Mouse (Mus musculus) lung, embryonic 16.5 days (tissue): Measurements from ENCODE around the gene Tdpoz4. TPM values are rescaled to one million over a fixed set of nuclear protein-coding genes. Genes with fewer than 3 reads are reported as not detected.
"Not testable (repeated sequence)": the region's sequence is repeated elsewhere in the genome, so short reads cannot be mapped to it uniquely, and the experiment has no call there.

Source experiments
- ATAC-seq: fragments of 200-750 bp; cut with Nextera tagmentation; 2 replicates; pipeline ENCODE4 v1.8.0; 2017; ENCODE audit warnings: low read depth, mild to moderate bottlenecking, moderate library complexity
- H3K27ac ChIP-seq: fragments of 300-500 bp; sonication (generic); 2 replicates; pipeline ENCODE4 v1.5.1; 2014; ENCODE audit warnings: mild to moderate bottlenecking, control low read depth, low read length
- H3K27me3 ChIP-seq: fragments of 300-500 bp; sonication (generic); 2 replicates; pipeline ENCODE4 v1.6.1; 2014; ENCODE audit warnings: low read depth, low read length, mixed read lengths; ENCODE audit not compliant: control insufficient read depth, insufficient read depth
- H3K36me3 ChIP-seq: fragments of 300-500 bp; sonication (generic); 2 replicates; pipeline ENCODE4 v1.6.1; 2014; ENCODE audit warnings: low read length; ENCODE audit not compliant: control insufficient read depth, insufficient read depth
- H3K4me1 ChIP-seq: fragments of 300-500 bp; sonication (generic); replicated peaks from 2 replicates; pipeline ENCODE4 v1.6.1; 2014; ENCODE audit warnings: low read length, mixed read lengths; ENCODE audit not compliant: control insufficient read depth, insufficient read depth
- H3K4me2 ChIP-seq: fragments of 300-500 bp; sonication (generic); 2 replicates; pipeline ENCODE4 v1.6.1; 2014; ENCODE audit warnings: low read depth, low read length, control low read depth
- H3K4me3 ChIP-seq: fragments of 300-500 bp; sonication (generic); 2 replicates; pipeline ENCODE4 v1.5.1; 2014; ENCODE audit warnings: mild to moderate bottlenecking, low read length, control low read depth
- H3K9ac ChIP-seq: fragments of 300-500 bp; sonication (generic); 2 replicates; pipeline ENCODE4 v1.6.1; 2014; ENCODE audit warnings: low read length, control low read depth
- H3K9me3 ChIP-seq: fragments of 300-500 bp; sonication (generic); 2 replicates; pipeline ENCODE4 v1.6.1; 2016; ENCODE audit warnings: low read length; ENCODE audit not compliant: control insufficient read depth
- WGBS: fragments of 180-500 bp; shearing (Covaris S2); extraction: QIAGEN DNeasy Blood & Tissue Kit; methylation state at CpG from one replicate; pipeline ENCODE4 v1.1.7; 2014; 5-methylcytosine and 5-hydroxymethylcytosine counted together
- polyA plus RNA-seq: library from polyadenylated mRNA; unstranded; fragments of >200 nt; fragmentation: Nextera tagmentation; extraction: Ambion mirVana; gene quantifications from 2 replicates; pipeline ENCODE4 v1.2.1, GENCODE M21; 2015

The Tdpoz4 gene
- polyA plus RNA-seq = not detected in 2 replicates

- H3K9ac ChIP-seq, H3K27me3 ChIP-seq, H3K4me2 ChIP-seq, H3K4me3 ChIP-seq, H3K36me3 ChIP-seq, H3K4me1 ChIP-seq, H3K27ac ChIP-seq, H3K9me3 ChIP-seq, ATAC-seq: not testable (repeated sequence)
Measured at GRCm38 (mm10) chr3:93796098-93796497, at the start of gene Tdpoz4. Gene Tdpoz4 (plus strand): TSS chr3:93796398.

- 94% methylated on average over 18 of the region's 18 CpGs for WGBS
Measured at GRCm38 (mm10) chr3:93754022-93754421, 42.2 kb upstream of the Tdpoz4 start.

GRCm38 (mm10) chr3:93772700-93773099 is 23.5 kb upstream of the Tdpoz4 start, which contains the start of gene Gm5773:
Gene Gm5773 (plus strand): TSS chr3:93773000.
- not testable (repeated sequence) for ATAC-seq, H3K4me2 ChIP-seq, H3K4me1 ChIP-seq, H3K9me3 ChIP-seq, H3K36me3 ChIP-seq, H3K9ac ChIP-seq, H3K27ac ChIP-seq, H3K4me3 ChIP-seq, H3K27me3 ChIP-seq
- 71% methylated on average over 1 of the region's 1 CpGs for WGBS

More at GRCm38 (mm10) chr3:93754022-93754421, 42.2 kb upstream of the Tdpoz4 start:
- H3K4me2 ChIP-seq, ATAC-seq, H3K4me1 ChIP-seq, H3K36me3 ChIP-seq, H3K27ac ChIP-seq, H3K9ac ChIP-seq, H3K27me3 ChIP-seq, H3K4me3 ChIP-seq, H3K9me3 ChIP-seq: not testable (repeated sequence)

- not testable (repeated sequence) for H3K36me3 ChIP-seq, H3K27ac ChIP-seq, H3K4me1 ChIP-seq, H3K9ac ChIP-seq, ATAC-seq, H3K9me3 ChIP-seq, H3K4me2 ChIP-seq, H3K4me3 ChIP-seq, H3K27me3 ChIP-seq
Measured at GRCm38 (mm10) chr3:93813341-93813740, 17.1 kb downstream of the Tdpoz4 start.

GRCm38 (mm10) chr3:93825720-93826119 is 29.5 kb downstream of the Tdpoz4 start, which contains the start of gene Tdpoz3:
Gene Tdpoz3 (plus strand): TSS chr3:93826020.
- H3K9ac ChIP-seq, H3K9me3 ChIP-seq, H3K4me3 ChIP-seq, H3K27ac ChIP-seq, ATAC-seq, H3K36me3 ChIP-seq, H3K4me1 ChIP-seq, H3K27me3 ChIP-seq, H3K4me2 ChIP-seq: not testable (repeated sequence)
- 79% methylated on average over 1 of the region's 1 CpGs for WGBS

Other genes starting within 250 kb of the Tdpoz4 start
- gene S100a10, start 241.3 kb upstream of the Tdpoz4 start, polyA plus RNA-seq = 320 and 322 TPM in 2 replicates
- gene Tdpoz2, start 143.7 kb upstream of the Tdpoz4 start, polyA plus RNA-seq = not detected in 2 replicates
- gene Tdpoz1, start 120.1 kb upstream of the Tdpoz4 start, polyA plus RNA-seq = not detected in 2 replicates
- gene Gm37596, start 103.3 kb upstream of the Tdpoz4 start, polyA plus RNA-seq = not detected in 2 replicates
- not detected in 2 replicates for gene Gm5773, start 23.4 kb upstream of the Tdpoz4 start, polyA plus RNA-seq
- not detected in 2 replicates for gene Tdpoz3, start 29.6 kb downstream of the Tdpoz4 start, polyA plus RNA-seq
- gene Gm9117, start 147.1 kb downstream of the Tdpoz4 start, polyA plus RNA-seq = not detected in 2 replicates
- not detected in 2 replicates for gene Tdpoz5, start 164.9 kb downstream of the Tdpoz4 start, polyA plus RNA-seq